In the genomic region with DNA sequence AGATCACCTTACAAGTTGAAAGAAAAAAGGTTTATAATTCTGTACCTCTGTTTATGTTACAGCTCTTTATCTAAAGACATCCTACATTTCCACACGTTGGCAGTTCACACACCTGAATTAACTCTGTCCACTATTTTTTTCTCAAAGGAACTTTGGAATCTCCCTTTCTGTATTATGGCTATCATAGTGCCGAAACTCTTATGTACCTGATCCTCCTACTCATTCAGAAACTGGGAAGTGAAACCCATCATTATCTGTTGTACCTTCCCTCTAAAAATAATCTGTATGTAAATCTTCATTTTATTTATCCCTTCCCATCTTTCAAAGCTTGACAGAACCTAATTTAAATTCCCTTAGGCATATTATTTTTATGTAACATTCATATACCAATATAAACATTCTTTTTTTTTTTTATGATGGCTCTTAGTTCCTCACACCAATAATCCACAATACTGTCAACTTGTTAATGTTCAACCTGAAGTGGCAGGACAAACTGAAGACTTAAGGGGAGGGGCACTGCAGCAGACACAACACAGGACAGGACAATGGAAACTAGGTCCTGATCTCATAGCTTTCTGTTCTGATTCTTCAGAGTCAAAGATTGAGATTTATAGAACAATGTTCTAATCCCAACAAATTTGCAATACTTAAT, we compare ENCODE assay signal across 21 mouse cellular contexts. TPM values are rescaled to one million over a fixed set of nuclear protein-coding genes. Genes with fewer than 3 reads are reported as not detected.
"Had no signal": no experiment of that assay in that cellular context is flagged by ENCODE, and none has a peak within 500 bp of the region (broad histone marks: within the 10 kb centered on the region; RNA-seq: fewer than 3 reads in every experiment).

No protein-coding gene starts in this region.

- H3K4me3 ChIP-seq: limb, embryonic 12.5 days; limb, embryonic 15.5 days; liver, embryonic 13.5 days; midbrain, embryonic 12.5 days; neural tube, embryonic 12.5 days; neural tube, embryonic 15.5 days had no signal

- H3K9me3 ChIP-seq: limb, embryonic 12.5 days; limb, embryonic 15.5 days; liver, embryonic 13.5 days; midbrain, embryonic 12.5 days; neural tube, embryonic 12.5 days; neural tube, embryonic 15.5 days had no signal

- H3K4me2 ChIP-seq: limb, embryonic 12.5 days; limb, embryonic 15.5 days; liver, embryonic 13.5 days; midbrain, embryonic 12.5 days; neural tube, embryonic 12.5 days; neural tube, embryonic 15.5 days had no signal

- H3K9ac ChIP-seq: limb, embryonic 12.5 days; limb, embryonic 15.5 days; liver, embryonic 13.5 days; midbrain, embryonic 12.5 days; neural tube, embryonic 12.5 days; neural tube, embryonic 15.5 days had no signal

- H3K27me3 ChIP-seq: limb, embryonic 12.5 days; limb, embryonic 15.5 days; liver, embryonic 13.5 days; midbrain, embryonic 12.5 days; neural tube, embryonic 12.5 days; neural tube, embryonic 15.5 days had no signal

- H3K4me1 ChIP-seq: limb, embryonic 12.5 days; limb, embryonic 15.5 days; liver, embryonic 13.5 days; midbrain, embryonic 12.5 days; neural tube, embryonic 12.5 days; neural tube, embryonic 15.5 days had no signal

- H3K36me3 ChIP-seq: limb, embryonic 12.5 days; limb, embryonic 15.5 days; liver, embryonic 13.5 days; midbrain, embryonic 12.5 days; neural tube, embryonic 12.5 days; neural tube, embryonic 15.5 days had no signal

- DNase-seq: kidney, adult 11 months; kidney, postnatal 25 days; left cerebral cortex, postnatal 4 days; liver, embryonic 13.5 days; lung, adult 2 months; lung, postnatal 14 days; lung, postnatal 4 days; right cerebral cortex, adult 18-20 months; right cerebral cortex, postnatal 14 days; right cerebral cortex, postnatal 4 days; thymus, adult 2 months; thymus, postnatal 25 days had no signal

- H3K27ac ChIP-seq: kidney, postnatal 0 days; limb, embryonic 12.5 days; limb, embryonic 15.5 days; liver, embryonic 13.5 days; midbrain, embryonic 12.5 days; neural tube, embryonic 12.5 days; neural tube, embryonic 15.5 days; stomach, postnatal 0 days had no signal

RNA-seq across cellular contexts. Expression of gene Snrpn, which starts 17.5 kb away (rescaled TPM):
- total RNA-seq: megakaryocyte progenitor cell, adult 5-6 weeks; megakaryocyte-erythroid progenitor cell, adult 5-6 weeks had no signal
